Mouse (Mus musculus): ENCODE data around the gene Clk2.

DNA sequence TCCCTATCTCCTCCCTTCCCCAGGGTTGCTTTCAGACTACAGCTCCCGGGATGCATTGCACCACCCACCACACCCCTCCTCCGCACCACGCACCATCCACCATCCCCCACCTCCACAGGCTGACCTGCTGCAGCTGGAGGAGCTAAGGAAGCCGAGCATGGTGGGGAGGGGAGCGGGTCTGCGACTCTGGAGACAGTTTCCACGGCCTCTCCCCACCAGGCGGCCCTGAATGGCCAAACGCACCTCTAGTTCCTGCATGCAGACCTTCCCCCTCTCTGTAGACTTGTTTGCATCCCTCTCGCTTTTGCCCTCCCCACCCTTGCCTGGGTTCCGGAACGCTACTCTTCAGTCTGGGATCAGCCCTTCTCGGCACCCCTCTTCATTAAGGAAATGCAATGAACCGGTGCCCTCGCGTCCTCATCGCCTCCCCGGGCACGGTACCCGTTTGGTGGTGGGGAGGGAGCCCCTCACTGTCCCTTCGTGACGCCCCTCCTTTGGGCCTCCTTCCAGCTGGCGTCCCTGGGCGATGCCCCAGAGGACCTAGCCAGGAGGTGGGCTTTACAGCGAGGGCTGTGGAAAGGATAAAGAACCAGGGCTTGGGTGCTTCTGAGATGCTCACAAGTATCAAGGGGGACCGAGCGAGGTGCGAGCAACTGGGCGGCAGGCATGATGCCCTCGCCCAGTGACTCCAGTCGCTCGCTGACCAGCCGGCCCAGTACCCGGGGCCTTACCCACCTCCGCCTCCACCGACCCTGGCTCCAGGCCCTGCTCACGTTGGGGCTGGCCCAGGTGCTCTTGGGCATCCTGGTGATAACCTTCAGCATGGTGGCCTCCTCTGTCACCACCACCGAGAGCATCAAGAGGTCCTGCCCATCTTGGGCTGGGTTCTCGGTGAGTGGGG, 18.7 kb downstream of the Clk2 start, which contains the start of gene Fam189b:
- TF ChIP-seq POLR2A (IDR thresholded peaks at IDR 0.05; ENCODE audit: control insufficient read depth, low read depth, low read length) (peak; percentile 55; the same call in 1 of the 2 replicates), CTCF (IDR thresholded peaks at IDR 0.05; ENCODE audit: control insufficient read depth, insufficient read depth, insufficient replicate concordance, low read depth, low read length) (no peak)

Data from testis, adult 2 months (tissue).